Mouse (Mus musculus) olfactory bulb, adult 2 months (tissue): Measurements from ENCODE around the gene Gm6525.

Experiments
- CTCF ChIP-seq: fragments of 200-500 bp; IDR thresholded peaks from 2 replicates; pipeline ENCODE4 v1.5.1; 2012; ENCODE audit warnings: low read depth, mild to moderate bottlenecking, low read length, moderate library complexity; ENCODE audit not compliant: insufficient read depth
- POLR2A ChIP-seq: fragments of 200-500 bp; IDR thresholded peaks from 2 replicates; pipeline ENCODE4 v1.6.1; 2012; ENCODE audit warnings: mild to moderate bottlenecking, low read depth, low read length, moderate library complexity; ENCODE audit not compliant: insufficient read depth

DNA sequence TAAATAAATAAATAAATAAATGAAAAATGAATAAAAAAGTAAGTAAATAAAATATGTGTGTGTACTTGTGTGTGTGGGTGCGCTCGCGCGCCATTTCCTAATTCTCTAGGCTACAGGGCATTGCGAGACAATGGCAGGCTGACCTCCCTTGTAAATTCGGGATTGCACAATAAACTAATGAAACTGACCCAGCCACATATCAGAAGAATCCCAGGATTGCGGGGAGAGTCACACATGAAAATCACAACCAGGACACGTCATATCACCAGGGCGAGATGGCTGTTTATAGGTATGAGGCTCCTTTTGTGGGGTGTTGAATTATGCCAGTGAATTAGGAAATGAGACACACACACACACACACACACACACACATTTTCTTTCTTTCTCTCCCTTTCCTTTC, 25.6 kb downstream of the Gm6525 start:
- TF ChIP-seq POLR2A = no peak
- TF ChIP-seq CTCF = no peak
